Mouse (Mus musculus): ENCODE data around the gene Hist1h3e.

- TF ChIP-seq GATA1 (IDR thresholded peaks at IDR 0.05; ENCODE audit: borderline replicate concordance, low read length), result no peak
- no peak for TF ChIP-seq FLI1 (IDR thresholded peaks at IDR 0.05; ENCODE audit: low read length)
Measured at GRCm38 (mm10) chr13:23543965-23544786, 18.0 kb downstream of the Hist1h3e start, which contains the start of gene Hist1h3f.

Data from megakaryocyte, embryonic 14.5 days (primary cell).